Mouse (Mus musculus) erythroid progenitor cell, adult 5-6 weeks (primary cell): ENCODE measurements around the gene Gm2888. TPM values are rescaled to one million over a fixed set of nuclear protein-coding genes. Genes with fewer than 3 reads are reported as not detected.
"Not testable (repeated sequence)": the region's sequence is repeated elsewhere in the genome, so short reads cannot be mapped to it uniquely, and the experiment has no call there.

Experiments used
- ATAC-seq: replicated peaks from 2 replicates; pipeline ENCODE4 v1.8.0; 2016; ENCODE audit warnings: moderate number of reproducible peaks, mild to moderate bottlenecking, moderate TSS enrichment, inconsistent platforms; ENCODE audit not compliant: poor library complexity, low FRiP score, severe bottlenecking
- total RNA-seq, 2 experiments: library from RNA; stranded (forward) in 1 of 2; stranded (reverse) in 1 of 2; fragments of 150-400 nt in 1 of 2; fragments of 186-747, 209-891 nt in 1 of 2; gene quantifications; 2 replicates each; pipeline versions ENCODE4 v1.2.3 to v1.2.4; 2015 to 2017; ENCODE audit warnings: low replicate concordance in 2 of 2

The Gm2888 gene
- not detected in 2 replicates for total RNA-seq (2015; ENCODE audit: low replicate concordance)
- total RNA-seq (2017; ENCODE audit: low replicate concordance) = not detected in 2 replicates

DNA sequence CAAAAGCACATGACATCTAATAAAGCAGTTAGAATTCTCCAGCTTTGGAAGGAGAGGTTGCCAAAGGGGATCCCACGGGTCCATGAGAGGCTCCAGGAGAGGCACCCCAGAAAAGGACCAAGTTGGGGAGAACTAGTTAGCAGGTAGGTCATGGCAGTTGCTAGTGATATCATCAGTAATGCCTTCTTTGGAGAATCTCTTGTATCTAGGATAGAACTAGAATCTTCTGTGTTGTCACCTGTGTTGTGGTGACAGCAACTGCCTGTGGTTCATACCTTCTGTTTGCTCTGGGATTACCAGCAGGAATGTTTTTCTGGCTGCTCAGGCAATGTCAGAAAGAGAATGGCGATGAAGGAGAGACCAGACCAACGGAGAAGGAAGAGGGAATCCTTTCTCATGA, at the start of gene Gm2888:
Gene Gm2888, plus strand, starts transcription at position 301 of the 400 bp plus-strand sequence.
- not testable (repeated sequence) for ATAC-seq

DNA sequence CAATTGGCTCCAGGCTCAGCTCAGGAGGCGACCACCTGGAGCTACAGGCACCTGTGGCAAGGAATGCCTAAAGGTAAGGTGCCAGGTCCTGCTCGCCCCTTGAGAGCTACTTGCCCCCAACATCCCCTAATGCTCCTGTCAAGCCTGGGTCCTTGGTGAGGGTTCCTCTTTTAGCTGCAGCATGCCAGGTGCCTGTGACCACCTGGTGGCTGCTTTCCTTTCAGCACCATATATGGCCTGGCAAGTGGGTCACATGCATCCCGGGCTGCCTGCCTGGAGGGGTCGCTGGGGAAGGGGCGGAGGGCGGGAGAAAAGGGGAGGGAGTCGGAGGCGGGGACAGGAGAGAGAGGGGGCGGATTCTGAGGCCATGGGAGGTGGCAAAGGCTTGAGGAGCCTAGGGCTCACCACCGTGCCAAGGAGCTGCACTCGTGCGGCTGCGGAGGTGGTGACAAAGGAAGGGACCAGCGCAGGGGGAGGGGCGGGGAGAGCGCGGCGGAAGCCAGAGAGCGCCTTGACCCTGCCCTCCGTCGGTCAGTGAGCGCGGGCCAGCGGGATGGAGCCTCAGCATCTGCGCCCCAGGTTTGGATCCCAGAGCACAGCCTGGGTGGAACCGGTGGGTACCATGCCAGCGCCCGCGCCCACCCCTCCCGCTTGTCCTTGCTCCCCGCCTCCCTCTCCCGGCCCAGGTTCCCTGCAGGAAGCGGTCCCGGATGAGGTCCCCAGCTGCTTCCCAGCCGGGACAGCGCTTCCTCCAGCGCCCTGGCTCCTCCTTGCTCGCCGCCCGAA, 19.1 kb downstream of the Gm2888 start, which contains the start of gene Gm2897:
Gene Gm2897, plus strand, starts transcription at position 559 of the 786 bp plus-strand sequence.
- ATAC-seq = not testable (repeated sequence)

GRCm38 (mm10) chr14:3049513-3049800, 19.7 kb downstream of the Gm2888 start:
- not testable (repeated sequence) for ATAC-seq

DNA sequence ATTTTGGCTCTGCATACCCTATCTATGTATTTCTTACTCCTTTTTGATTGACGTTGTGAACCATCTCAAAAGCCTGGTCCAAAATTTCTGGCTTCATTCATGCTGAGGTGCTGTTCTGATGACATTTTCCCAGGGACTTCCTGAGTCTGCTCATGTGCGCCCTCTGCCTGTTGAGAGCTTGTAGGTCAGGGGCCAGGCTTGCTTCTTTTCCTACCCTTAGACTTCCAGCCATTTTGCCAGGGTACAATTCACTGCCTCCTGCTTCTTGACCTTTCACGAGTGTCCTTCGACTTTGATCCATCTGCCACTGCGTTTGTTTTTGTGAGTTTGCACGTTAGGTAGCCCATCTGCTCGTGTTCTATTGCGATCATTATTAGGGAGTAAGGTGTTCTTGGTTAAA, 20.3 kb downstream of the Gm2888 start:
- not testable (repeated sequence) for ATAC-seq

Other genes with a start within 250 kb of the Gm2888 start
- not detected in 2 replicates for gene Gm2897, start 19.3 kb downstream of the Gm2888 start, total RNA-seq (2015; ENCODE audit: low replicate concordance)
- not detected in 2 replicates for gene Gm2897, start 19.3 kb downstream of the Gm2888 start, total RNA-seq (2017; ENCODE audit: low replicate concordance)
- gene Gm10340, start 104.0 kb downstream of the Gm2888 start, total RNA-seq (2015; ENCODE audit: low replicate concordance) = 1.8 TPM in 1 of 2 replicates, not detected in the other
- gene Gm10340, start 104.0 kb downstream of the Gm2888 start, total RNA-seq (2017; ENCODE audit: low replicate concordance) = not detected in 2 replicates
- gene Gm5795, start 158.3 kb downstream of the Gm2888 start, total RNA-seq (2015; ENCODE audit: low replicate concordance) = not detected in 2 replicates
- not detected in 2 replicates for gene Gm5795, start 158.3 kb downstream of the Gm2888 start, total RNA-seq (2017; ENCODE audit: low replicate concordance)
- not detected in 2 replicates for gene D830030K20Rik, start 178.5 kb downstream of the Gm2888 start, total RNA-seq (2015; ENCODE audit: low replicate concordance)
- gene D830030K20Rik, start 178.5 kb downstream of the Gm2888 start, total RNA-seq (2017; ENCODE audit: low replicate concordance) = not detected in 2 replicates